Mouse (Mus musculus) inflammation-experienced regulatory T-cells (primary cell): ENCODE measurements around the gene Nxf2. TPM values are rescaled to one million over a fixed set of nuclear protein-coding genes. Genes with fewer than 3 reads are reported as not detected.

ENCODE experiments used
- polyA plus RNA-seq, 2 experiments: library from polyadenylated mRNA; unstranded; fragments of 100-300 nt; shearing (Covaris generic); gene quantifications; one replicate each; pipeline ENCODE4 v1.2.1; 2017

Gene Nxf2
- polyA plus RNA-seq: under 1 TPM in 1 of 2 experiments, not detected in 1; 0.44 TPM

DNA sequence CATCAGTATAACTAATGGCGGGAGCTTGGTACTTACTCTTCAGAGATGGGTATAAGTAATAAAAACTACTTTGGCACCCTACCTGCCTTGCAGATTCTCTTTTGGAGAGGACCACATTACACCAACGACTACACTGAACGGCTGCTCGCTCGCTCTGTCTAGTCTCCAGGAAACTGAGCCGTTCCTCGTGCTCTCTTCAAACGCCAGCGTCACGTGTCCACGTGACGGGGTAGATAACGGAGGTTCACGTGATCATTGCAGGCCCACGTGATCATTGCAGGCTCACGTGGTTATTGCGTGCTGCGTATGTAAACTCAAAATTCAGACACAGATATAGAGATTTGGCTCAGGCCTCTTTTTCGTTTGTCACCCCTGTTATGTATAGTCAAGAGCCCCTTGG is at the start of gene Nxf2:
Gene Nxf2 (minus strand): TSS at position 209 of the 400 bp plus-strand sequence.

DNA sequence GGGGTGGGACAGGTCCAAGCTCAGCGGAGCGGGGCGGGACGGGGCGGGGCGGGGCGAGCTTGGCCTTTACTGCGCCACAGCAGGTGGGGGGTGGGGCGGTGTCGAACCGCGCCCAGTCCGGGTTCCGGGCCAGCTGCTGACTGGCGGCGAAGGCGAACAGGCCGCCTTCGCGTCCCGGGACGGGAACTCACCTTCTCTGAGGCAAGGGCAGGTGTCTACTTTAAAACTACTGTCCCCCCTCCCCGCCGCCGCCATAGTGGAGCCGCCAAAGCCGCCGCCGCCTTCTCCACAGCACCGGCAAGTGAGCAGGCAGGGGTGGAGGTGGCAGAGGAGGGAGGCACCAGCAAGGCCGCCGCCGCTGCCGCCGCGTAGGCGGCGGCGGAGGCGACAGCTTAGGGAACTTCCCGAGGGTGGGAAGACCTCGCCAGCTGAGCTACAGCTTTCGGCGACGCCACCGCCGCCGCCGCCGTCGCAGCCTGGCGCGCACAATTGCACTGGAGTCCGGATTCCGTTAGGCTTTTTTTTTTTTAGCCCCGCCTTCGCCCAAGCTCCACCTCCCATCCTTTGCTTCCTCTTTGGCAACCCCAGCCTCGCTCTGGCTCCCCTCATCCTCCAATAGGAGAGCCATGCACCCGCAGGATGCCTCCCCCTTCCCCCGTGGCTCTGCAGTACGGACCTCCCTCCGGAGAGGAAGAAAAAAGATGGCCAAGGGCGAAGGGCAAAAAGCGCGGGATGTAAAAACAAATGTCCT is 44.3 kb upstream of the Nxf2 start, which contains the start of gene Zmat1:
Gene Zmat1 (minus strand): TSS at position 490 of the 751 bp plus-strand sequence.

Other genes with a start within 250 kb of the Nxf2 start
- 1 to 10 TPM in 1 of 2 experiments, under 1 TPM in 1; 0.56 to 2.4 TPM for gene Armcx1, start 246.8 kb downstream of the Nxf2 start, polyA plus RNA-seq
- gene Armcx6, start 213.3 kb downstream of the Nxf2 start, polyA plus RNA-seq: 1 to 10 TPM; 1.2 to 1.7 TPM
- gene Armcx3, start 208.2 kb downstream of the Nxf2 start, polyA plus RNA-seq: 10 to 100 TPM in 1 of 2 experiments, 1 to 10 TPM in 1; 9.5 to 16.3 TPM
- gene Armcx2, start 155.5 kb downstream of the Nxf2 start, polyA plus RNA-seq: 1 to 10 TPM; 6.1 to 9.4 TPM
- 10 to 100 TPM; 10.9 to 14.5 TPM for gene Zmat1, start 44.5 kb upstream of the Nxf2 start, polyA plus RNA-seq
- under 1 TPM; 0.13 to 0.14 TPM for gene Gm15023, start 212.9 kb upstream of the Nxf2 start, polyA plus RNA-seq
- gene Tceal6, start 245.9 kb upstream of the Nxf2 start, polyA plus RNA-seq: not detected